Mouse (Mus musculus): Measurements from ENCODE around the gene Etfa. TPM values are rescaled to one million over a fixed set of nuclear protein-coding genes. Genes with fewer than 3 reads are reported as not detected.

Gene Etfa
- polyA plus RNA-seq, 1 experiment, result 107 TPM

DNA sequence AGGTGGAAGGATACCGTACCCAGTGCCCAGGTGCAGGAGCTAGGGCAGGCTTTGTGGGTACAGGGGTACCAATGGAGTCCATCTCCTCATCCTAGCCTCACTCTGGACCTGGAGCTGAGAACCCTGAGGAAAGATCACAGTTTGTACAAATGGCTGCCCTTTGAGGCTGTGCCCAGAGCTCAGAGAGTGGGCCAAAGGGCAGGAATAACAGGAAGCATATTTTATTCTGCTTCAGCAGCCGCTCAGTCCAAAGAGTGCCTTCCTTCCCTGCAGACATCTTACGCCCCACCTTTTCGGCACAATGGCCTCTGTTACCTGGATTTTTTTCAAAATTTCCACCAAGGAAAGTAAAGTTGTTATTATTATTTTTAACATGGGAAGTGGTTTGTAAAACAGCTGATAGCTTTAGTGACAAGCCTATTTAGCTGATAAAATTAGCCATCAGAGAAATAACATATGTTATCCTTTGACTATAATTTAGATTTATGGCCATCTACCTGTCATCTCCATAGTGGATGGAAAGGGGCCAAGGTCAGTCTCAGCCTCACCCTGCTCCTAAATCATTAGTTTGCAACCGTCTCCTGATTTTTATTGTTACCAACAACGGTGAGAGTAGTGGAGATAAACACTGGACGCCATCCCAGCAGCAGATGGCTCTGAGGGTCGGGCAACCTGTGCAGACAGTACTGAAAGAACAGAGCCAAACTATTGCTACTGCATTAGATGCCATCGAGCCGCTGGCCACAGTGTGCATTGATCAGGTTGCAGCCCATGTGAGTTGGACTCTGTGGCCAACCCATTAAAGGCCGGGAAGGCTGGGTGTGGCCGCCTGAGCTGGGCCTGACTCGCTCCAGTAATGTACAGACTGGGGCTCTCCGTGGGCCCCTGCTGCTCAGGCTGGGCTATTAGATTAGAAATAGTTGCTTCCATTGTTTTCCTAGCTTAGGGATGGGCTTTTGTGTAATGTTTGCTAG lies 88.3 kb downstream of the Etfa start:
- no peak for DNase-seq (ENCODE audit: low spot score)

- DNase-seq (ENCODE audit: low spot score), result no peak
Observed at GRCm38 (mm10) chr9:55421786-55422185, 90.3 kb downstream of the Etfa start.

GRCm38 (mm10) chr9:55411154-55411553 lies 100.9 kb downstream of the Etfa start:
- no peak for DNase-seq (ENCODE audit: low spot score)

- DNase-seq (ENCODE audit: low spot score), result no peak
Observed at GRCm38 (mm10) chr9:55410430-55410829, 101.6 kb downstream of the Etfa start.

DNA sequence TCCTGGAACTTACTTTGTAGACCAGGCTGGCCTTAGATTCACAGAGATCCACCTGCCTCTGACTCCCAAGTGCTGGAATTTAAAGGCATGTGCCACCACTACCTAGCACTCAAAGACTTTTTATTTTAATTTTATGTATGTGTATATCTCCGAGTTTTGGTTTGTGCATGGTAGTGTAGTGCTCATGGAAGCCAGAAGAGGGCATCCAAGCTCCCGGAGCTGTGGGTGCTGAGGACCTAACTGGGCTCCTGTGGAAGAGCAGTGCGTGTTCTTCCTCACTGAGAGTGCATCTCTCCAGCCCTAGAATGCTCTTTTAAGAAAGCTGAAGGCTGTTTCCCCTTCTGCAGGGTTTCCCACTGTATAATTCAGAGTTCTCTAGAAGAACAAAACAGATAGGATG lies 102.2 kb downstream of the Etfa start:
- no peak for DNase-seq (ENCODE audit: low spot score)

DNA sequence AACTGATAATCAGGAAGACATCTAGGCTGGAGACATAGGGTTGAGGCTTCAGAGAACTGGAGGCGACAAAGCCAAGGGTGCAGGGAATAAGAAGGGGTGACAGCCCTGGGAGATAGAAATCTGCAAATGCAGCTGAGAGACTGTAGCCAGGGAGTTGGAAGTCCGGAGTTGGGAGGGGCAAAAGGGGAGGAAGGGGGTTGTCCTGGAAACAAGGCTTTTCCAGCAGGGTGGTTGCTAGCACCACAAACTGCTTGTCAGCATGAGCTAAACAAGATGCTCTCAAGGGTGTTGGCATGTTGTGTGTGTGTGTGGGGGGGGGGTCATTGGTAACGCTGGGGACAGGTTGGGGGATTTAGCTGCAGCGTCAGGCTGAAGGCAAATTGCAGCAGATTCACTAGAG lies 103.2 kb downstream of the Etfa start:
- no peak for DNase-seq (ENCODE audit: low spot score)

DNA sequence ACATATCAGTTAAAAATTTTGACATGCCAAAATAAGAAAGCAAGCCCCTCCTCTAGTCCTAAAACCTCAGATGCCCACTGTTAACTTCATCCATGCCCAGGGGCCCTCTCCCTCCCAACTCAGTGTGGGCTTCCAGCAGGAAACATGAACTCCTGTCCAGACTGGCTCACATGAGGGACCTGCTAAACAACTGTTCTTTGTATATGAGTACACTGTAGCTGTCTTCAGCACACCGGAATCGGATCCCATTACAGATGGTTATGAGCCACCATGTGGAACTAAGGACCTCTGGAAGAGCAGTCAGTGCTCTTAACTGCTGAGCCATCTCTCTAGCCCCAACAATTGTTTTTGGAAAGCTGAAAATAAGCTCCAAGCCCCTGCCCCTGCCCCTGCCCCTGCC lies 105.3 kb downstream of the Etfa start:
- no peak for DNase-seq (ENCODE audit: low spot score)

DNA sequence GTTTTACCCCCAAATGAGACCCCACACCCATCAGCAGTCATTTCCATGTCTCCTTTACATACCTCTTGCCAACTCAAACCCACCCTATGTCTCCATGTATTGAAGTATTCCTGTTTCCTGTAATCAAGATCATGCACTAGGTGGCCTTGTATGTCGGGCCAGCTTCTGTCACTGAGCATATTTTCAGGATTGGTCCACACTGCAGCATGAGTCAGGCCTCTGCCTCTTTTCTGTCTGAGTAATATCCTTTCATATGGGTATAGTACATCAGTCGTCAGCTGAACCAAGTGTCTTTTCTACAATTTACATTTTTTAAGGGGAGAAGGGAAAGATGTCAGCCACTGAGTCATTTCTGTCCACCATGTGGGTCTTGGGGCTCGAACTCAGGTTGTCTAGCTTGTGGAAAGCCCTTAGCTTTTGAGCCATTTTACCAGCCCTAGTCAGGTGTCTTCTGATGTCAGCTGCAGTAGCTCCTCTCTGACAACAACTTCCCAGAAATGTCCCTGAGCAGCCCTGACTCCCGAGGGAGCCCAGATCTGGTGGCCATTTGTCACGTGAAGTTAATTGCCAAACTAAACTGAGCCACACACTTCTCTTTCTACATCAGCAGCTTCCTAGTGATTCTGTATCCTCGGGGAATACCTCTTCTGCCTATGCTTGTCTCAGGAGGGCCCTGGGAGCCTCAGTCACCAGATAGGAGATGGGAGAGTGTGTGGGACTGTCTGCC lies 106.9 kb downstream of the Etfa start:
- no peak for DNase-seq (ENCODE audit: low spot score)

Other genes with a start within 250 kb of the Etfa start
- 1.9 and 2.8 TPM in 2 replicates for gene Nrg4, start 185.4 kb downstream of the Etfa start, polyA plus RNA-seq (2012; rRNA removed)
- 0.40 and 0.44 TPM in 2 replicates for gene Tmem266, start 185.3 kb downstream of the Etfa start, polyA plus RNA-seq (2012; rRNA removed)
- gene Isl2, start 26.4 kb upstream of the Etfa start, polyA plus RNA-seq (2012; rRNA removed), result 0.32 and 0.37 TPM in 2 replicates